7 mouse cellular contexts compared by ENCODE assay signal in genomic region chr7:16404315-16405072, GRCm38 (mm10). TPM values are rescaled to one million over a fixed set of nuclear protein-coding genes. Genes with fewer than 3 reads are reported as not detected.
A peak's percentile ranks its signal among the peaks of the same experiment; 100 is the strongest.
DNase-seq lines count a peak whose midpoint lies in the region; ATAC-seq lines count a peak whose summit lies in the region.

No protein-coding gene starts in this region.

- H3K36me3 ChIP-seq in embryonic facial prominence, embryonic 14.5 days (ENCODE audit: control insufficient read depth, insufficient read depth, low read length), result no peaks in the 10 kb centered on the region; the same call in 1 of the 2 replicates
- H3K36me3 ChIP-seq in hindbrain, embryonic 15.5 days, result no peaks in the 10 kb centered on the region
- H3K36me3 ChIP-seq in midbrain, embryonic 13.5 days, result no peaks in the 10 kb centered on the region

- no peak for ATAC-seq in embryonic facial prominence, embryonic 14.5 days (ENCODE audit: low read depth)
- no peak for ATAC-seq in hindbrain, embryonic 15.5 days (ENCODE audit: low FRiP score, low read depth)
- no peak for ATAC-seq in midbrain, embryonic 13.5 days
- no peak for ATAC-seq in CD4-positive, CD25-positive, alpha-beta regulatory T cell, adult 4 months

- H3K4me1 ChIP-seq in embryonic facial prominence, embryonic 14.5 days (ENCODE audit: control insufficient read depth, insufficient read depth, low read length), result peaks cover 29% of the 10 kb centered on the region
- peaks cover 32% of the 10 kb centered on the region for H3K4me1 ChIP-seq in hindbrain, embryonic 15.5 days (replicated peaks)
- H3K4me1 ChIP-seq in midbrain, embryonic 13.5 days (replicated peaks), result peaks cover 35% of the 10 kb centered on the region

- DNase-seq in ovary, postnatal 10 days (ENCODE audit: low spot score), result peak; percentile 3
- no peak for DNase-seq in ovary, postnatal 14 days (ENCODE audit: low spot score)
- no peak for DNase-seq in embryonic facial prominence, embryonic 14.5 days (ENCODE audit: low spot score)
- DNase-seq in frontal cortex, postnatal 36 days (ENCODE audit: low spot score in 2 of 2), result no peak

- 76% methylated on average over 3 of the region's 3 CpGs for WGBS in embryonic facial prominence, embryonic 14.5 days
- WGBS in hindbrain, embryonic 15.5 days, result 82% methylated on average over 3 of the region's 3 CpGs
- WGBS in midbrain, embryonic 13.5 days, result 85% methylated on average over 3 of the region's 3 CpGs

- no peak overlapping the region for H3K4me3 ChIP-seq in embryonic facial prominence, embryonic 14.5 days (ENCODE audit: low read depth, low read length)
- no peak overlapping the region for H3K4me3 ChIP-seq in hindbrain, embryonic 15.5 days
- no peak overlapping the region; the same call in 1 of the 2 replicates for H3K4me3 ChIP-seq in midbrain, embryonic 13.5 days (replicated peaks)

- peak overlapping the region; percentile 89 for H3K27ac ChIP-seq in embryonic facial prominence, embryonic 14.5 days (replicated peaks; ENCODE audit: low read depth, low read length)
- H3K27ac ChIP-seq in hindbrain, embryonic 15.5 days (replicated peaks), result peak overlapping the region; percentile 72
- H3K27ac ChIP-seq in midbrain, embryonic 13.5 days, result peak overlapping the region; percentile 27

- no peaks in the 10 kb centered on the region for H3K27me3 ChIP-seq in embryonic facial prominence, embryonic 14.5 days (replicated peaks; ENCODE audit: control insufficient read depth, insufficient read depth, low read length)
- no peaks in the 10 kb centered on the region for H3K27me3 ChIP-seq in hindbrain, embryonic 15.5 days
- no peaks in the 10 kb centered on the region for H3K27me3 ChIP-seq in midbrain, embryonic 13.5 days

- no peaks in the 10 kb centered on the region for H3K9me3 ChIP-seq in embryonic facial prominence, embryonic 14.5 days (ENCODE audit: control insufficient read depth, low read length)
- H3K9me3 ChIP-seq in hindbrain, embryonic 15.5 days, result no peaks in the 10 kb centered on the region
- no peaks in the 10 kb centered on the region for H3K9me3 ChIP-seq in midbrain, embryonic 13.5 days

- H3K4me2 ChIP-seq in embryonic facial prominence, embryonic 14.5 days (ENCODE audit: low read depth, low read length), result peak overlapping the region; percentile 35
- H3K4me2 ChIP-seq in hindbrain, embryonic 15.5 days, result peak overlapping the region; percentile 77
- peak overlapping the region; percentile 35 for H3K4me2 ChIP-seq in midbrain, embryonic 13.5 days (replicated peaks)

- peak overlapping the region; percentile 37; the same call in 1 of the 2 replicates for H3K9ac ChIP-seq in embryonic facial prominence, embryonic 14.5 days (ENCODE audit: low read depth, low read length)
- peak overlapping the region; percentile 35; the same call in 1 of the 2 replicates for H3K9ac ChIP-seq in hindbrain, embryonic 15.5 days
- peak overlapping the region; percentile 49 for H3K9ac ChIP-seq in midbrain, embryonic 13.5 days (replicated peaks)

RNA-seq across cellular contexts. Expression of gene Zc3h4, which starts 3.8 kb away (rescaled TPM):
- polyA plus RNA-seq in embryonic facial prominence, embryonic 14.5 days (2014; fragmentation: Nextera tagmentation; extraction: Ambion mirVana), result 12.1 and 13.3 TPM in 2 replicates
- polyA plus RNA-seq in hindbrain, embryonic 15.5 days (2015; fragmentation: Nextera tagmentation; extraction: Ambion mirVana), result 17.5 and 17.6 TPM in 2 replicates
- 18.2 and 22.1 TPM in 2 replicates for polyA plus RNA-seq in midbrain, embryonic 13.5 days (2015; fragmentation: Nextera tagmentation; extraction: Ambion mirVana)
- 10 to 100 TPM; 13.5 to 18.0 TPM for polyA plus RNA-seq in CD4-positive, CD25-positive, alpha-beta regulatory T cell, adult 4 months (2017; shearing (Covaris generic))

RNA-seq across cellular contexts. Expression of gene Sae1, which starts 16.9 kb away (rescaled TPM):
- polyA plus RNA-seq in embryonic facial prominence, embryonic 14.5 days (2014; fragmentation: Nextera tagmentation; extraction: Ambion mirVana), result 232 and 287 TPM in 2 replicates
- polyA plus RNA-seq in hindbrain, embryonic 15.5 days (2015; fragmentation: Nextera tagmentation; extraction: Ambion mirVana), result 251 and 261 TPM in 2 replicates
- polyA plus RNA-seq in midbrain, embryonic 13.5 days (2015; fragmentation: Nextera tagmentation; extraction: Ambion mirVana), result 267 and 272 TPM in 2 replicates
- 10 to 100 TPM; 69.0 to 85.6 TPM for polyA plus RNA-seq in CD4-positive, CD25-positive, alpha-beta regulatory T cell, adult 4 months (2017; shearing (Covaris generic))

RNA-seq across cellular contexts. Expression of gene Tmem160, which starts 48.1 kb away (rescaled TPM):
- polyA plus RNA-seq in embryonic facial prominence, embryonic 14.5 days (2014; fragmentation: Nextera tagmentation; extraction: Ambion mirVana), result 49.5 and 54.5 TPM in 2 replicates
- polyA plus RNA-seq in hindbrain, embryonic 15.5 days (2015; fragmentation: Nextera tagmentation; extraction: Ambion mirVana), result 67.8 and 75.6 TPM in 2 replicates
- polyA plus RNA-seq in midbrain, embryonic 13.5 days (2015; fragmentation: Nextera tagmentation; extraction: Ambion mirVana), result 48.1 and 59.4 TPM in 2 replicates
- polyA plus RNA-seq in CD4-positive, CD25-positive, alpha-beta regulatory T cell, adult 4 months (2017; shearing (Covaris generic)), result 1 to 10 TPM; 2.5 to 4.9 TPM

Comparison
In these comparisons a context has a peak if more than half of its experiments do, and no peak if none do; other contexts are left out.
1. H3K27ac ChIP-seq: peak in every context shown above with its lines; median percentile 89 in embryonic facial prominence, embryonic 14.5 days; 72 in hindbrain, embryonic 15.5 days; 27 in midbrain, embryonic 13.5 days.